Mouse (Mus musculus): ENCODE measurements around the gene Myo6.

Gene Myo6

GRCm38 (mm10) chr9:80180771-80181170, 15.9 kb downstream of the Myo6 start:
- no peak for DNase-seq (ENCODE audit: extremely low read depth, low read depth)

GRCm38 (mm10) chr9:80181692-80182091, 16.9 kb downstream of the Myo6 start:
- no peak for DNase-seq (ENCODE audit: extremely low read depth, low read depth)

- no peak for DNase-seq (ENCODE audit: extremely low read depth, low read depth)
Observed at GRCm38 (mm10) chr9:80184138-80184537, 19.3 kb downstream of the Myo6 start.

GRCm38 (mm10) chr9:80185737-80186136, 20.9 kb downstream of the Myo6 start:
- DNase-seq (ENCODE audit: extremely low read depth, low read depth) = no peak

GRCm38 (mm10) chr9:80186693-80187092, 21.9 kb downstream of the Myo6 start:
- no peak for DNase-seq (ENCODE audit: extremely low read depth, low read depth)

- no peak for DNase-seq (ENCODE audit: extremely low read depth, low read depth)
Observed at GRCm38 (mm10) chr9:80188324-80188893, 23.6 kb downstream of the Myo6 start.

- DNase-seq (ENCODE audit: extremely low read depth, low read depth) = no peak
Observed at GRCm38 (mm10) chr9:80191240-80191639, 26.4 kb downstream of the Myo6 start.

GRCm38 (mm10) chr9:80192324-80192723, 27.5 kb downstream of the Myo6 start:
- no peak for DNase-seq (ENCODE audit: extremely low read depth, low read depth)

GRCm38 (mm10) chr9:80194446-80194845, 29.6 kb downstream of the Myo6 start:
- DNase-seq (ENCODE audit: extremely low read depth, low read depth) = no peak

GRCm38 (mm10) chr9:80196161-80196560, 31.3 kb downstream of the Myo6 start:
- no peak for DNase-seq (ENCODE audit: extremely low read depth, low read depth)

- DNase-seq (ENCODE audit: extremely low read depth, low read depth) = no peak
Observed at GRCm38 (mm10) chr9:80197233-80197632, 32.4 kb downstream of the Myo6 start.

- no peak for DNase-seq (ENCODE audit: extremely low read depth, low read depth)
Observed at GRCm38 (mm10) chr9:80200855-80201254, 36.0 kb downstream of the Myo6 start.

- no peak for DNase-seq (ENCODE audit: extremely low read depth, low read depth)
Observed at GRCm38 (mm10) chr9:80202374-80203060, 37.7 kb downstream of the Myo6 start.

- DNase-seq (ENCODE audit: extremely low read depth, low read depth) = no peak
Observed at GRCm38 (mm10) chr9:80208681-80209080, 43.9 kb downstream of the Myo6 start.

GRCm38 (mm10) chr9:80209459-80209858, 44.6 kb downstream of the Myo6 start:
- no peak for DNase-seq (ENCODE audit: extremely low read depth, low read depth)

GRCm38 (mm10) chr9:80210096-80210495, 45.3 kb downstream of the Myo6 start:
- DNase-seq (ENCODE audit: extremely low read depth, low read depth) = no peak

- no peak for DNase-seq (ENCODE audit: extremely low read depth, low read depth)
Observed at GRCm38 (mm10) chr9:80213428-80213827, 48.6 kb downstream of the Myo6 start.

- no peak for DNase-seq (ENCODE audit: extremely low read depth, low read depth)
Observed at GRCm38 (mm10) chr9:80215502-80215901, 50.7 kb downstream of the Myo6 start.

- DNase-seq (ENCODE audit: extremely low read depth, low read depth) = no peak
Observed at GRCm38 (mm10) chr9:80216786-80217501, 52.1 kb downstream of the Myo6 start.

- no peak for DNase-seq (ENCODE audit: extremely low read depth, low read depth)
Observed at GRCm38 (mm10) chr9:80218718-80219117, 53.9 kb downstream of the Myo6 start.

GRCm38 (mm10) chr9:80223989-80224635, 59.3 kb downstream of the Myo6 start:
- DNase-seq (ENCODE audit: extremely low read depth, low read depth) = no peak

Data from MEL-GATA-1-ER (cell line).